Mouse (Mus musculus) right cerebral cortex, adult 18-20 months (tissue): ENCODE data around the gene Hnrnpll.
"Not testable (repeated sequence)": the region's sequence is repeated elsewhere in the genome, so short reads cannot be mapped to it uniquely, and the experiment has no call there.

Source experiments
- DNase-seq: peaks from one replicate; pipeline ENCODE4 v3.0.0; 2022; ENCODE audit warnings: mixed read lengths

The Hnrnpll gene

DNA sequence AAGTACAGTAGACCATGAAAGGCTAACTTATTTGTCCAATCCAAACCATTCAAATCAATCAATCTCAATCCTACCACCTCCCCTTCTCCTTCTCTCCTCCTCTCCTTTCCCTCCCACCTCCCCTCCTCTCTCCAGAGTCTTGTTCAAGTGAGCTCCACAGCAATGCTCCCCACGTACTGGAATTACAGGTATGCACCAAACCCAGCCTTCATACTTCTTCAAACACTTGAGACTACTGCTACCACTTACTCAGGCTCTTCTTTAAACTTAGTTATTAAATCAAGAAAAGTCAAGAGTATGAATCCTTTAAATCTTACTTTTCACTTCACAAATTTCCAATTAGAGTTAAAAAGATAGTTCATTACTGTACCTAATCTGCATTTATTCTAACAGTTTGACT, 3.6 kb downstream of the Hnrnpll start:
- no peak for DNase-seq

DNA sequence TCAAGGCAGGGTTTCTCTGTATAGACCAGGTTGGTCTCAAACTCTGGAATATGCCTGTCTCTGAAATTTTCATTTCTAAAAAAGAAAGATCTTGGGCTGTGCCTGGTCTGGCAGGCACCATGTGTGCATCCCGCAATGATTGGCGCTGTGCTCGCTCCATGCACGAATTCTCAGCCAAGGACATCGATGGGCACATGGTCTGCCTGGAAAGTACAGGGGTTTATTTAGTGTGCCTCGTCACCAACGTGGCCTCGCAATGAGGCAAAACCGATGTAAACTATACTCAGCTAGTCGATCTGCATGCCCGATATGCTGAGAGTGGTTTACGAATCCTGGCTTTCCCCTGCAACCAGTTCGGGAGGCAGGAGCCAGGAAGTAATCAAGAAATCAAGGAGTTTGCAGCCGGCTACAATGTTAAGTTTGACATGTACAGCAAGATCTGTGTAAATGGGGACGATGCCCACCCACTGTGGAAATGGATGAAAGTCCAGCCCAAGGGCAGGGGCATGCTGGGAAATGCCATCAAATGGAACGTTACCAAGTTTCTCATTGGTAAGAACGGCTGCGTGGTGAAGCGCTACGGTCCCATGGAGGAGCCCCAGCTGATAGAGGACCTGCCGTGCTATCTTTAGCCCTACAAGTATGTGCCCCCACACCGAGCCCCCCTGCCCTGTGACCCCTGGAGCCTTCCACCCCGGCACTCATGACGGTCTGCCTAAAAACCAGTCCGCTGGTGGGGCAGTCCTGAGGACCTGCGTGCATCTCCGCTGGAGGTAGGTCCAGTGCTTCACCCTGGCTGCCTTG, 8.0 kb downstream of the Hnrnpll start:
- no peak for DNase-seq

DNA sequence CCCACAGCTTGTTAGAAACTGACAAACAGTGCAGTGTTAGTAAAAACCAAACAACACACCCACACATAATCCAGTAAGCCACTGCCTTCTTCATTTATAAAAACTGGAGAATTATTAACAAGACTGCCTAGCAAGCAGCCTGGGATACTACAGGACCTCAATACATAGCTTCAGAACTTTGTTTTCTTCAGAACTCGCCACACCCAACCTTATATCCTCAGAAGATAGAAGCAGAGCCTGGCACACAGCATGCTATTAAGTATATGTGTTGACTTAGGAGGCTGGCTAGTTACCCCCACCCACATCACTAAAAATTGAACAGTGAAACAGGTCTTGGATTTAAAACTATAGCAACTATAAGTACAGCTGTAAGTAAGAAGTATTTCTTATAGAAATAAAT, 10.5 kb downstream of the Hnrnpll start:
- DNase-seq, result no peak

DNA sequence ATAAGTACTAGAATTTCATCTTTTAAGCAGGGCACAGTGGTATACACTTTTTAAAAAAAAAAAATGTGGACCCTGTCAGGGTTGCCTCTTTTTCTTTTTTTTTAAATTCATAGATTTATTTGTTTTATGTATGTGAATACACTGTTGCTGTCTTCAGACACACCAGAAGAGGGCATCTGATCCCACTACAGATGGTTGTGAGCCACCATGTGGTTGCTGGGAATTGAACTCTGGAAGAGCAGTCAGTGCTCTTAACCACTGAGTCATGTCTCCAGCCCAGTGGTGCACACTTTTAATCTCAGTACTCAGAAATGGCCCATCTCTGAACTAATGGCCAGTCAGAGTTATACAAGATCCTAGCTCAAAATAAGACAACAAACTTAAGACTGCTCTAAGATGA, 12.8 kb downstream of the Hnrnpll start:
- DNase-seq, result not testable (repeated sequence)

DNA sequence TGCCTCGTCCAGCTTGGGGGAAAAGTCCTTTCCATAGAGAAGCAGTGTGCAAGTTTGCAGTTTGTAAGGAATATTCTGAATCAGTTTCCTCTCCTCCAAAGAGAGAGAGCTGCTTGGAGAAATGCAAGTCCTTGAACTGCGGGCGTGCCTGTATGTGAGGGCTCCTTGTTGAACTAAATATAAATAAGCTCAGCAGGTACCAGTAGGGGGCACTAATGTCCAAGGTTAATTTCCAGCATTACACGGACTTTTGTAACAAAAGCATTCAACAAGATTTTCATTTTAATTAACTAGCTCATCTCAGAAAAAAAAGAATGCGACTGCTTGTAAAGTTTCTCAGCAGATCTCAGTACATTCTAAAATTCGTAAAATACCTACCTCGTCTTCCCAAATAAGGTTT, 13.9 kb downstream of the Hnrnpll start:
- DNase-seq, result peak; percentile 64

DNA sequence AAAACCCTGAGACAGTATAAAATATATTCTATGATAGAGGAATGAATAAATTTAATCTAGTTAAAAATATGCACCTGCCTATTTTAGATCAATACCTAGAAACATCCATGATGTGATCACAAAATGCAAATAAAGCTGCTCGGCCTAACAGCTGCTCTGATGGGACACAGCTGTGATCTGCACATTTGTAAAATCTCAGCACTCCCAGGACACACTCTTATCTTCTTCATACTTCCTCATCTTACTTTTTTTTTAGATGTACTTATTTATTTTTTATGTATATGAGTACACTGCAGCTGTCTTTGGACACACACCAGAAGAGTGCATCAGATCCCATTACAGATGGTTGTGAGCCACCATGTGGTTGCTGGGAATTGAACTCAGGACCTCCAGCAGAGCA, 20.4 kb downstream of the Hnrnpll start:
- no peak for DNase-seq

DNA sequence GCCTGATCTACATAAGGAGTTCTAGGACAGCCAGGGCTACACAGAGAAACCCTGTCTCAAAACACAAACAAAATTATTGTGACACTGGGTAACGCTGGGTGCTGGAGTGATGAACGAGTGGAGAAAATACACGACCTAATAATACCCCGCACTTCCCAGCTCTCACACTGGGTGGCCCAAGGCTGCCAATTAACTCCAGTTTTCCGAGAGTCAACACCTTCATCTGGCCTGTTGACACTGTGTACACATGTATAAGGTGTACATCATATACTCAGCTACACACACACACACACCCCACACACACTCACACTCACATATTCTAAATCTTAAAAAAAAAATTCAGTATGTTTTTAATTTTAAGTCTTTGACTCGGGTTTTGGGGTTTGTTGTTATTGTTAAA, 33.5 kb downstream of the Hnrnpll start:
- no peak for DNase-seq

DNA sequence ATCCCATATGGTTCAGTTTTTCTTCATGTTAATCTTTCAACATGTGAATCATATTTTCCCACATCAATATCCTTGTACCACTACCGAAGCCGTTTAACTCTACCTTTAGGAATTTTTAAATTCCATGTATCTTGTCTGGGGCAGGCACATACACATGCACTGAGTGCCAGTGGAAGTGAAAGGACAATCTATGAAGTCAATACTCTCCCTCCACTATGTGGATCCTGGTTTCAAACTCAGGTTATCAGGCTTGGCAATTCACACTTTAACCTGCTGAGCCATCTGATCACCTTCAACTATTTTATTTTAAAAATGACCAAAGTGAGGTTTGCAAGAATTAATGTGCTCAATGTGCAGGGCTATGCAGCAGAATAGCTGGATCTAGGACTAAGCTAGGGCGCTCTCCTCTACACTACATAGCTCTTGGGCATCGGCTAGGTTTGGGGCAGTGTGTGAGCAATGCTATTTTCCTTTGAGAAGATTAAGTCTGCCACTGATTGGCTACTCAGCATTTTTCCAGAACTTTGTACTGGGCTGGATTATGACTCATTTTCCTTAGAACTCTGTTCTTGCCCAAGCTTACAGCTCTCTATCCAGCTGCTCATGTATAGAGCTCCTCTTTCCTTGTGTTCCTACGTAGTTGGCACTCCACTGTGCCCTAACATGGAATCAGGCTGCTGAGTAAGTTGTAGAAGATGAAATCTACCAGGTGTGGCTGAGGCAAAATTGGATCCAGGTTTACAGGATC, 35.8 kb downstream of the Hnrnpll start:
- no peak for DNase-seq

DNA sequence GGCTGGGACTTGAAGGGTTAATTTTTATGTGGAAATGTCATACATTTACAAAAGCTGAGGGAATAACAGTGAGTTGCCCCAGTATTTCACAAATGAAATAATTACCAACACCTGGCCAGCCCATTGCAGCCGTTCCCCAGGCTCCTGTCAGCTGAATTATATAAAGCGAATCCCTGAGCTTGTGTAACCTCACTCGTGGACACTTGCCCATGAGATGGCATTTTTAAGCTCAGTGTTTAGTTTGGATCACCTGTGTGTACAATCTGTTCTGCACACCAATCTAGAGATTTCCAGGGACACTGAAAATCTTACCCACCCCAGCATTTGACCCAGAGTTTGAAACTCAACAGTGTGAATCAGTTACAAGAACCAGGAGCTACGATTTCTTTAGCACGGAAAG, 40.0 kb downstream of the Hnrnpll start:
- DNase-seq, result no peak

DNA sequence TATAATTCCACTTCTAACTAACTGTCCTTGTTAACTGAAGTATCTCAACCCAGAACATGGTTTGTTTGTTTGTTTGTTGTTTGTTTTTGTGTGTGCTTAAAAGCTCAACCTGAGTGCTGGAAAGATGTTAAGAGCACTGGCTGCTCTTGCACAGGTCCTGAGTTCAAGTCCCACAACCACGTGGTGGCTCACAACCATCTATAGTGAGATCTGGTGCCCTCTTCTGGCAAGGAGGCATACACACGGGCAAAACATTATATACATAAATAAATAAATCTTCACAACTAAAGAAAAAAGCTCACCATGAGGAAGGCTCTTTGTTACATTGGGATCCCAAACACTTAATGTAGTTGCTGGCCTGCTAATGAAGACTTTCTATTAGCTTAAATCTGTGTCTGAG, 41.6 kb downstream of the Hnrnpll start:
- no peak for DNase-seq

DNA sequence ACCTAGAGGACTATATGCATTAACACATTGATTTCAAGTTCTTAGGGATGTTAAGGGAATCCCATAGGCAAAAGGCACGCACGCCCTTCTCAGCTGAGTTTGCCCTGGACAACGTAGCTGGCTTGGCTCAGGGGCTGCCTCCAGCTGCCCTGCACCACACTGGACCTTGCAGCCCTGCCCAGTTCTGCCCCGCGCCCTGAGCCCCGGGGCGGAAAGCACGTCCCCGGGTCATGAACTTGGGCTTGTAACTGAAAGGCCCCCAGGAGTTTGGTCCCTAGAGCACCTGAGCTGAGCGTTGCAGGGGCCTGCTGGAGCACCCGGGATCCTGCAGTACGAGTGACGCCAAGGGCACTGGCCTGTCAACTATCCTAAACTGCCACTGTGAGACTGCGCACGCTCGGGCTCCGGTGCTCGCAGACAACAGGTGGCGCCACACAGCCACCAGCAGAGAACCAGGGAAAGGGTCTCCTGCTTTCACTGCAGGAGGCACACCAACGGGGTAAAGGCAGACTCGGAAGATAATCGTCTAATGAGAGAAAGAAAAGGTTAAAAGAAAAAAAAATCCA, 43.1 kb downstream of the Hnrnpll start:
- no peak for DNase-seq

DNA sequence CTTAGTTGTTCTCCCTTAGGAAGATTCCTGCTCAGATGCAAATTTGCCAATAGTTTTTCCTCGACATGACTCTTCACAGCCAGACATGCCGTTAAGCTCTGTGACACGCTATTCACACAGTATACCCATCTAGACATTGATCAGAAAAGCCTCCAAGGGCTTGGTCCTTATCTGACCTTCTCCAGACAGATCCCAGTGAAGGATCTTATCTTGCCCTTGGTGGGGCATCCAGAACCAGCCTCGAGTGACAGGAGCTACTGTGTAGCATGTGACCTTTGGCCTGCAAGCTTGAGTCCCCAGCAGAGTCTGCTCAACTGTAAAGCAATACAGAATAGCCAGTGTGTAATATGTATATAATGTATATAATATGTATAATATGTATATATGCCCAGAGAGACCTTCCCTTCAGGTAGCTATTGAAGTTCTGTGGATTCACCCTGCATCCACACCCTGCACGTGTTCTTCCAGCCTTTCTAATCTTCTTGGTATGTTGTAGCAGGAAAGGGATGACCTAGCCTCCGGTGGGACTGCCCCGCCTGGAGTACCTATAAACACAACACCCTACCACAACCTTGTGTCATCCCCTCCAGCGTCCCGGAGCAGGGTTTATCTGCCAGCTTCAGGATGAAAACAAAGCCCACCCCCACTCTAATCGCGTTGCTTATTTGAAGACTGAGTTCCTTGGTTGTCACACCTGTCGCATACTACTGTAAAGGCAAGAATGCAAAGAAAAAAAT, 43.7 kb downstream of the Hnrnpll start:
- DNase-seq, result no peak

DNA sequence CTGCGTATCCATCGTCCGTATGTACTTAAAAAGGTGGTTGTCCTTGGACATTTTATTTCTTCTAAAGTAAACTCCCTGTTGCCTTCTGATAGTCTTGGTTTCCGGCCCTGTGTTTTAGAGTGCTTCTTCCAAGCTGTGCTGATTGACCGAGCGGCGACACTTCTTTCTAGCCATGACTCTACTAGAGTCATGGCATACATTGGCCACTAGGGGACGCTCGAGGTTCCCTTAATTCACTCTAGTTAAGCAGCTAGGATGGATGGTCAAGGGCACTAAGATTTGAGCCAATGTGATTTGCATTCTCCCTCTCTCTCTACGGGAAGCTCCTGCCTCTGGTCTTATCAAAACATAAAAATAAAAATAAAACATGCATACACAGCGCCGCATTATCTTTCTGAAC, 44.7 kb downstream of the Hnrnpll start:
- peak; percentile 66 for DNase-seq

DNA sequence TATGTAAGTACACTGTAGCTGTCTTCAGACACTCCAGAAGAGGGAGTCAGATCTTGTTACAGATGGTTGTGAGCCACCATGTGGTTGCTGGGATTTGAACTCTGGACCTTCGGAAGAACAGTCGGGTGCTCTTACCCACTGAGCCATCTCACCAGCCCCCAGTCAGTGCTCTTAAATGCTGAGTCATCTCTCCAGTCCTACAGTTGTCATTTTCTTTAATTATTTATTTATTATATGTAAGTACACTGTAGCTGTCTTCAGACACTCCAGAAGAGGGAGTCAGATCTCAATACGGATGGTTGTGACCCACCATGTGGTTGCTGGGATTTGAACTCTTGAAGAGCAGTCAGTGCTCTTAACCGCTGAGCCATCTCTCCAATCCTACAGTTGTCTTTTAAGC, 45.7 kb downstream of the Hnrnpll start:
- not testable (repeated sequence) for DNase-seq

DNA sequence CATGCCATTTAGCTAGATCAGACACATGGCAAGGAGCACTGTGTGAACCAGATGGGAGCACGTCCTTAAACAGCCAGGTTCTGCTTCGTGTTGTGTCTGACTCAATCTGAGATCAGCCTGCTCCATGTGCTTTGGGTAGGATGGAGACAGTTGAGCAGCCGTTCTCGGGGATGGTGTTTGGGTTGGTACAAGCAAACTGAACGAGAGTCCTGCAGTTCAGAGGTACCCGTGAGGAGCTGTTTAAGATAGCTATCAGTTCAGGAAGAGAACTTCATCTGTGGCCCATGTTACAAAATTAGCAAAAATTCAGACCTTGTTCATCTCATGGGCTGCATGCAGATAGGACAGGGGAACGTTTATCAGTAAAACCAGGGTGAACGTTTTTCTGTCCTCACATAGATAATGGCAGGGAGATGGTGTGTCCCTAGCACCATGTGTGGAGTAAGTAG, 47.7 kb downstream of the Hnrnpll start:
- no peak for DNase-seq

DNA sequence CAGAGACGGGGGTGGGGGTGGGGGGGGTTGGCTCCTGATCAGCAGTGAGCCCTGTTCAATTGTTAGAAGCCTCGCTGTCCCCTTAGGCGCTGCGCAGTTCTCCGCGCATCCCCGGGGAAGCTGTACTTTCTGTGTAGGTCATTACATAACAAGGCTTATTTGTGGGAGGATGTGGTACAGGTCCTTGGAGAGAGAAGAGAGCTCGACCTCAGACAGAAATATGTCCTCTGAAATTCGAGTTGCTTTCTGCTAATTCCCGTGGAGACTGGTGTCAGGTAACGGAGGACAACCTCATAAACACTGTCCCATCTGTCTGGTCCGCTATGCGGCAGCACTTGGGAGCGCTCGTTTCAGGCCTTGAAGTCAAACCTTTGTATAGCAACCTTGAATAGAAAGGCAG, 52.2 kb downstream of the Hnrnpll start:
- DNase-seq, result no peak

DNA sequence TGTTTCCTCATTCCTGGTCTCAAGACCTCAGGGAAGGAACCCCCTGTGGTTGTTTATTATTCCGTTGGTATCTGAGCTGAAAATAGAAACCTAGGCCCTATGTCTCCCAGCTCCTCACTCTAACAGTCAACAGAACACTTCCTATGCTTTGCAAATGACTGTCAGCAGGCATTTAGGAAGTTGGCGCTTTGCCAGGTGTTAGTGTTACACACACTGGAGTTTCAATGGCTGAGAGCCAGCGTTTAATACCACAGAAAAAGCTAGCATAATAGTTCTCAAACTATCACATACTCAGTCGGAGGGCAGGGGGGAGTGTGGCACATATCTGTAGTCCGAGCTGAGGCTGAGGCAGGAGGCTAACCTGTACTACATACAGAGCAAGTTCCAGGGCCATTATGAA, 53.3 kb downstream of the Hnrnpll start:
- peak; percentile 39 for DNase-seq

DNA sequence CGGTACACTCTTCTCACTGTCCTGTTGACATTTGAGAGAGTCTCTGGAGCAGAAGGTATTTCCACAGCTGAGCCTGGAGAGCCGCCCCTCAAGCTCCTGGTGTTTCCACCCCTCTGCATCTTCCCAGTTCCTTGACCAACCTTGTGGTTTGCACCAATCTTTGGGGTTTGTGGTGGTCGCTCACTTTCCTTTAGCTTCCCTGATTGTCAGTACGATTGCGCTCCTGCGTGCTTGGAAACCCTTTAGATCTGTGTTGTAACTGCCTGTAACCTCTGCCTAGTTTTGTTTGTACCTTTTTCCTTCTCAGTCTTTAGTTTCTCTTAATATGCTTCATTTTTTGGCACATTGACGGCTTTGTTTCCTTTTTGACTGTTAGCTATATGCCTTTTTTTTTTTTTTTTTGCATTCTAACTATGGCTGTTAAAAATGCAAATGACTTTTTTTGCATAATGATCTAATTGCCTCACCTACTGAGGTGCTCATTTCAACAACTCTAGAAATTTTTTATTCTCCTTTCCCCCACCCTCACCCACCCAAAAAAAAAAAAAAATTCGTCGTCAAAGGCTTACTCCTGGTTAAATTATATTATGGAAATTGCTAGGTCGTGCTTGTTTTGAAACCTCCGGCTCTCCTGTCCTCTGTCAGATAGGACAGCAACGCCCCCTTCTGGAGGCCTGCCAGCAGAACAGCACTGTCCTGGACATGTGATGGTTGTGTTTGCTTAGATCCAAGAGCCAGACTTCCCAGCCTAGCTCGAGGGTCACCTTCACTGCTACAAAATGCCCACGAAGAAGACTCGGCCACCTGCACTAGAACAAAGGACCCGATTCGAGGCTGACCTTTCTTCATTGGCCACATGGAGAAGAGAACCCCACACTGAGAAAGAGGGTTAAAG, 57.5 kb downstream of the Hnrnpll start:
- peak; percentile 54 for DNase-seq

DNA sequence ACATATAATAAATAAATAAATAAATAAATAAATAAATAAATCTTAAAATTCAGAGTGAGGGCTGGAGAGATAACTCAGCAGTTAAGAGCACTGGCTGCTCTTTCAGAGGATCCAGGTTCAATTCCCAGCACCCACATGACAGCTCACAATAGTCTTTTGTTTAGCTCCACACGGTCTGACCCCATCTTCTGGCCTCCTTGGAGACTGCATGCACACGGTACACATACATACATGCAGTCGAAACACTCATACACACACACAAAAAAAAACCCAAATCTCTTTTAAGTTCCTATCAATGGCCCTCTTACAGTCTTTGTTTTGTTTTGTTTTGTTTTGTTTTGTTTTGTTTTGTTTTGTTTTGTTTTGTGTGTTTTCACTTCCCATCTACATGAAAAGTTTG, 58.3 kb downstream of the Hnrnpll start:
- not testable (repeated sequence) for DNase-seq

DNA sequence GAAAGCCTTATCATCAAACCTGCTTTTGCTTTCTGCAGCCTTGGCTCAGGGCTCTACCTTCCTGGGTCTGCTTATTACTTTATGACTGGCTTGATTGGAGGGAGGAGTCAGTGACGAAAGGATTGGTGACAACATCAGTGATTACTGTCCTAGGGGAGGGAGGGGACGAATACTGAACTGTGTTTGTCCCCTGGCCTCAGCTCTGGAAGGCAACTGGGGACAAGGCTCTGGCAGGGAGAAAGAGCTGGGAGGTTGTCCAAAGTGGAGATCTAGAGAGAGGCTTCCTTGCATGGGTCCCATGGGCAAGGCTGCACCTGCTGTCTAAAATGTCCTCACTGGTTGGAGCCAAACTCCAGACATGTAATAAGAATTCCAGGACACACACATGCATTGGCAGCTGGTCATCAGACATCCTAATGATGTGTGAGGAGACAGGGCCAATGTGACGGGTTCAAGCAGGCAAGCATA, 59.7 kb downstream of the Hnrnpll start:
- no peak for DNase-seq

DNA sequence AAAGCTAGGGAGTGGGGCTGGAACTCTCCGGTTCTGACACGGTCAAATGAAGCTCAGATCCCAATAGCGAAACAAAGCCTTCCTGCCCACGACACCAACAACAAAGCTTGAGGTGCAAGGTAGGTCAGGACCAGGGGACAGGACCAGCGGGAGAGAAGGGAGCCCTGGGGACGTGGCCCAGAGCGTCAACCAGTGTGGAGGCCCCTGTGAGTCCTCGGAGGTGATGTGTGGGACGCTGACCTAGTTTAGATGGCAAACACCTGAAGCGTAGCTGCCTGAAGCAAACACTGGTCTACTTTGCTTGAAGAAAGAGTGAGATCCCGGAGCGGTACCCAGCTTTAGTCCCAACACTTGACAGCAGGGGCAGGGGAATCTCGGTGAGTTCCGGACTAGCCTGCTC, 62.5 kb downstream of the Hnrnpll start:
- DNase-seq, result no peak

DNA sequence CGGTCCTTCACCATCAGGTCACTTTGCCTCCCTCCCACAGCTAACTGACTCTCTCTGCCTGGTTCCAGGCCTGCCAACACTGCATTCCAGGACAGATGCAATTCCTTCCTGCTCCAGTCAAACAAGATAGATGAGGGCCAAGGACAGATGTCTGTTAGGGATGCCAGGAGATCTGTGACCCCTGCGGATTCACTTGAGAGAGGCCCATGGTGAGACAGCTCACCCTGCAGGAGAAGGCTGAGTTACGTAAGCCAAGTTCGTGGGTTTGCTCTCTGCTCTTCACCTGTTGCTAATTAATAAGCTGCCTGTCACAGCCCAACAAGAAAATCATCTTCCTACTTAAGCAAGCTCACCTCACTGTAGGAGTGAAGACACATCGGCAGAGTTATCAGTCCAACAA, 63.1 kb downstream of the Hnrnpll start:
- peak; percentile 14 for DNase-seq
